Mouse (Mus musculus) common myeloid progenitor, adult 5-6 weeks (primary cell): ENCODE results near the gene Cux1. TPM values are rescaled to one million over a fixed set of nuclear protein-coding genes. Genes with fewer than 3 reads are reported as not detected.
"Not testable (repeated sequence)": the region's sequence is repeated elsewhere in the genome, so short reads cannot be mapped to it uniquely, and the experiment has no call there.

ENCODE experiments used
- ATAC-seq: replicated peaks from 2 replicates; pipeline ENCODE4 v1.8.0; 2016; ENCODE audit warnings: low read depth, mild to moderate bottlenecking, moderate TSS enrichment, inconsistent platforms; ENCODE audit not compliant: poor library complexity, severe bottlenecking
- total RNA-seq: library from RNA; stranded (forward); fragments of 200-1000, 187-1606 nt; gene quantifications from 2 replicates; pipeline ENCODE4 v1.2.3, GENCODE M21; 2017

Gene Cux1
- total RNA-seq, 1 experiment from 2014 or later, result 202 TPM

DNA sequence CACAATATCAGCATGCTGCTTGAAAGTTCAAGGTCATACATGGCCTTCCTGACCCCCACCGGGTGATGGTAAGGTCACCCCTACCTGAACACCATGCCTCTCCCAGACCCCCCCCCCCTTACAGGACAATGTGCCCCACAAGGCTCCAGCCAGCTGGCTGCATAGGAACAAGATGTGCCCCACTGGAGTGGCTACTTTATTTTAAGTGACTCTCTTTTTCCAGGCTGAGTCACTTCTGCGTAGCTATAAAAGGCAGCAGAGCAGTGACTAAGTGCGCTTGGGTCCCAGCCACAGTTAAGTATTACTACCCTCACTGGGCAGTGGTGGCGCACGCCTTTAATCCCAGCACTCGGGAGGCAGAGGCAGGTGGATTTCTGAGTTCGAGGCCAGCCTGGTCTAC lies 86.7 kb downstream of the Cux1 start:
- no peak for ATAC-seq

DNA sequence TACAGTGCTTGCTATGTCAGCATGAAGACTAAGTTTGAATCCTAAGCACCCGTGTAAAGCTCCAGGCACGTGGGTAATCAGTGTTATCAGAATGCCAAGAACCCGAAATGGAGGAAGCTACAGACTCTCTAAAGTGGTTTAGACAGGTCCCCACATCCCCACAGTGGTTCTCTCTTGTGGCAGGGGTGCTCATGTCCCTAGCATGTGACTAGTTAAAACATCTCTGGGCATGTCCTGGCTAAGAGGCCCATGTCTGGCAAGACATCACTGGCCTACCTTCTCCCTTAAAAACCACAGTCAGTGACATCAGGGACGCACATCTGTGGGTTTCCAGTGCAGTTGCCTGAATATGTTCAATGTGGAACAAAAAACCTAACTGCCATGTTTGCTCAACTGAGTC lies 87.5 kb downstream of the Cux1 start:
- ATAC-seq, result peak; percentile 43

DNA sequence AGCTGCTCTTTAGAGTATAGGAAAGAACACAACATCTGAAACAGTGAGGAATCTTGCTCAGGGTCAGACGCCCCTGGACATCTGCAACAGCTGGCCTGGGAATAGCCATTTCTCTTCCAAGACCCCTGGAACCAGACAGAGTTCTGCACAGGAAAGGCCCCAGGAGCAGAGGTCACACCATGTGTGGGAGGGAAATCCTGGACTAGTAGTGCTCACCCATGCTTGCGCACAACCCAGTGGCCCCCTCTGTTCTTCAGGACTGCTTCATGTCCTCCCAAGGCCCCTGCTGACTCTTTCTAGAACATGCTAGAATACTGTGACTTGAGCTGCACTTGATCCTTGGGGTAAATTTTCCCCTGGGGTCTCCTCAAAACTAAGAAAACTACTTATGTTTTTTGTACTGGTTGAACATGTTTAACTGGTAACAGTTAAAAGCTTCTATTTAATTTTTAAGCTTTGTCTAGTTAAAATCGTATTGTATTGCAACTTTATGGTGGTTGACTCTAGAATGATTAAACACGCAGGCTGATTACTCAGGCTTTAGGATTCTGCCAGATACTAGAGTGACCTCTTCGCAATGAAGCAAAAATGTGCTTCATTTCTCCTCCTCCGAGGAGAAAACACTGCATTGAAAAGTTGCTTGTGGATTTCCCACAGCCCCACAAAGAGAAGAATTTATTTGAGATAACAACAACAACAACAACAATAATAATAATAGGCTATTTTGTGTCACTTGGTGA lies 88.1 kb downstream of the Cux1 start:
- ATAC-seq, result no peak

DNA sequence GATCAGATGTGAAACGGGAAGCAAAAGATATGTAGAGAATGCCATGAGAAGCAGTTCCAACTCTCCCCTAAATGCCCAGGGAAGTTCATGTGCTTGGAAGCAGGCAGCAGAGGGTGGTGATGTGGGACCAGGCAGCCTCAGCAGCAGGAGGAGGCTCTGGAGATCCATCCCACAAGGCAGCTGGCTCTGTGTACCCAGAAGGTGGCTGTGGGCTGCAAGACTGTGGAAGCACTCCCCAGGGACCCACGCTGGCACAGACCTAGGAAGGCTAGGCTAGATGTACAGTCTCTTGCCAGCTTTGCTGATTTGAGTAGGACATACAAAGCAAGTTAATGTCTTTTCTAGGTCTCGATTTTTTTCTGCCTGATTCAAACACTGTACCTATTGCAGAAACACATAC lies 91.0 kb downstream of the Cux1 start:
- no peak for ATAC-seq

DNA sequence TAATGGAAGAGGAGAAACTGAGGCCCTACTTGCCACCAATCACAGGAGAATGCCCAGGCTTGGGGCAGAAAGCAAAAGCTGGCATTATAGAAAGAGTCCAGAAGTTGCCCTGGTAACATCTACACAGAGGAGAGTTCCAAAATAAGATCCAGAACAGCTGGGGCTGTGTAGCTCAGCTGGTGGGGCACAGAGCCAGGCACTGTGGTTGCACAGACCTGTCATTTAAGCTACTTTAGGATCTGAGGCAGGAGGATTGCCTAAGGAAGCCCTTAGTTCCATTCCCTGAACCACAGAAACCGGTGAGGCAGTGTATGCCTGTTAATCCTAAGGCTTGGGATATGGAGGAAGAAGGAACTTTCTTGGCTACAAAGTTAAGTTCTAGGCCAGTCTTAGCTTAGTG lies 92.1 kb downstream of the Cux1 start:
- no peak for ATAC-seq

DNA sequence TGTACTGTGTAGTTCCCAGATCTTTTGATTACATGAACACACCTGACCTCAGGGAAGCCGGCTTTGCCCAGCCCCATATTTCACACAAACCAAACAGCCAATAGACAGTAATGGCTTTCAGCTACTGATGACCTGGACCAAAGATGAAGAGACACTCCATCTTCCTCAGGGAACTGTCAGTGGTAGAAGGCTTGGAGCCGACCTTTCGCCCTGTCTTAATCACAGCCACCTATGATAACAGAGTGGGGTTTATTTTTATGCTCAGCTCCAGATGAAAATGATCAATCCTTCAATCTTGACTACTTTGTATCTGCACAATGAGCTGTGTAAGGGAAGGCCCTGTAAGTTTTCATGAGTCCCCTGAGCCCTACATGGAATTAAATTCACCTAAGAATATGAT lies 93.2 kb downstream of the Cux1 start:
- no peak for ATAC-seq

DNA sequence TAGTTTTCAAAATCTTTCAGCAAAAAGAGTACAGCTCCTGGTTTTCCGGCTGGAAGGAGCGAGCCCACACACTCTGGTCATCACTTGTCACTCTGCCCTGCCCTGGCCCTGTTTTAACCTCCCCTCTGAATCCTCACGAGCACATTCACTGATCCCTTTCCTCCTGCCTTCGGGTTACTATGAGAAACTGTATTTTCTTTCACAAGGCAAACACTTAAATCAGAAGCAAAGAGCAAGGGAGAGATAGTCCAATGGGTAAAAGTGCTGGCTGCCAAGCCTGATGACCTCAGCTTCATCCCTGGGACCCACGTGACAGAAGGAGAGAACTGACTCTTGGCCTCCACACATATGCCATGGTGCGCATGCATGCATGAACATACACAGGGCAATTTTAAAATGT lies 94.0 kb downstream of the Cux1 start:
- no peak for ATAC-seq

DNA sequence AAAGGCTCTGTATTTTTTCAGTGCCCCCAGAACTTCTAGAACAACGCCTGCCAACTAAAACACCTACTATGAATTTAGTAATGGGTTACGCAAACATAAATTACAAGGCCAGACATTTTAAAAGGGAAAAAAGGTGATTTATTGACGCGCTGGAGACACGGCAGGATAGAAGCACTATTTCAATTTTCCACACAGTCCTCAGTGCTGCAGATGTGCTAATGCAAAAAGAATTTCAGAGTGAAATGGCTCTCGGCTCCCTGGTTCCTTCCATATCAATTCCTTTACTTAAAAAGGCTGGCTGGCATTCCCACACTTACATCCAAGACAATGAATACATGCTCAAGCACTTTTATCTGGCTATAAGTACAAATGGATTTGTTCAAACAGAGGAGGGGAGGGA lies 94.4 kb downstream of the Cux1 start:
- ATAC-seq, result no peak

DNA sequence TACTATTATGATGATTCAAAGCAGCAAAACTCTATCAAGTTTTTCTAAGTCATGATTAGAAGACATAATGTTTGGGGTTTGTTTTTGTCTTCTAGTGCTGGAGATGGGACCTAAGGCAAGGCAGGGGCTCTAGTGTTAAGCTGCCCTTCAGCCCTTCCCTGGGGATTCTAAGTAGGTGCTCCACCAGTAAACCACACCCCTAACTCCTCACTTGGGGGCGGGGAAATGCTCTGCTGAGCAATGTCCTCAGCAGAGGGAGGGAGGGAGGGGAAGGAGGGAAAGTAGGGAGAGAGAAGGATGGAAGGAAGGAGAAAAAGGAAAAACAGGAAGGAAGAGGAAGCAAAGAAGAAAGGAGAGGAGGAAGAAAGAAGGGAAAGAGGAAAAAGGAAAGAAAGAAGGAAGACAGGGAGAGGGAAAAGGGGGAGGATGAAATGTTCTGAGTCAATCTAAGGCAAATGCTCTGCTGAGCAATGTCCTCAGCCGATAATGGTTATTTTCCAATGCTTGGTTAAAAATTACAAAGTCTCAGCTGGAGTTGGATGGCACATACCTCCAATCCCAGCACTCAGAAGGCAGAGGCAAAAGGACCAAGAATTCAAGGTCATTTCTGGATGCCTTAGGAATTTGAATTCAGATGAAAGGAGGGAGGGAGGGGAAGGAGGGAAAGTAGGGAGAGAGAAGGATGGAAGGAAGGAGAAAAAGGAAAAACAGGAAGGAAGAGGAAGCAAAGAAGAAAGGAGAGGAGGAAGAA lies 96.1 kb downstream of the Cux1 start:
- not testable (repeated sequence) for ATAC-seq

DNA sequence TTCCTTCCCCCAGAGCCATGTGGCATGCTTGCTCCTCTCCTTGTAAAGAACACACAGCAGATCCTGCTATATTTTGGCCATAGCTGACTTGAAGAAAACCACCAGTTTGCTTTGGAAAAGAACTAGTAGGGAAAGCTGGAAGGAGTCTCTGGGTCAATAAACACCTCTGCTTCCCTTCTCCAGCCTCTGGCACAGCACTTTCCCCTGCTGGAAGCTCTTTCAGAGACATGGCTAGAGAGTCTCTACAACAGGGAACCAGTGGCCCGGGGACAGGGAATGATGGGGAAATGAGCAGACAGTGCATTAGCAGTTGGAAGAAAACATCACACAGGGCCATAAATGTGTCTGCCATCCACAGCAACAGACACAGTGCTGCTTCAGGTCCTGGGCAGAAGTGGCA lies 98.0 kb downstream of the Cux1 start:
- ATAC-seq, result no peak

DNA sequence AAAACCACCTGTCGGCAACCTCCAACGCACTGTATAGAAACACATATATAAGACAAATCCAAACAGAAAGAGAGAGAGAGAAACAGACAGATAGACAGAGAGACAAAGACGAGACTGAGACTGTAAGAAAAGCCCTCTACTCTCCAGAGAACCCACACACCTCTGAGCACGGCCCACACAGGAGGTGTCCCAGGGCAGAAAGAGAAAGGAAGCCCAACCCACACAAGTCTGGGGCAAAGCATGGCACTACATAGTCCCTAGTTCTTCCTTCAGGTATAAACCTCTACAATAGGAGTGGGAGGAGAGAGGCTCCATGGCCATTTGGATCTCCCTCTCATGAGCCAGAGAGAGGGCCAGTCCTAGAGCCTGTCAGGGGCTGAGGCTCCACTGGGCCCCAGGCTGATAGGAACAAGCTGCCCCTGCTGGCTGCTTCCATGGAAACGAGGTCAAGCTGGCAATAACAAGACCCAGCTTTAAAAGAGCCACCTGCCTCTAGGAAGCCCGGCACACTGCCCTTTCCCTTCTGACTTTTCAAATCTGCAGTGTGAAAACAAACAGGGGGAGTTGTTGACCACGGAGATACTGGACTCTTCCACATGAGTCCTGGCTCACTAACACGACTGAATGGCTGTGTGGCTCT lies 99.8 kb downstream of the Cux1 start:
- ATAC-seq, result peak; percentile 42; the same call in 1 of the 2 replicates

DNA sequence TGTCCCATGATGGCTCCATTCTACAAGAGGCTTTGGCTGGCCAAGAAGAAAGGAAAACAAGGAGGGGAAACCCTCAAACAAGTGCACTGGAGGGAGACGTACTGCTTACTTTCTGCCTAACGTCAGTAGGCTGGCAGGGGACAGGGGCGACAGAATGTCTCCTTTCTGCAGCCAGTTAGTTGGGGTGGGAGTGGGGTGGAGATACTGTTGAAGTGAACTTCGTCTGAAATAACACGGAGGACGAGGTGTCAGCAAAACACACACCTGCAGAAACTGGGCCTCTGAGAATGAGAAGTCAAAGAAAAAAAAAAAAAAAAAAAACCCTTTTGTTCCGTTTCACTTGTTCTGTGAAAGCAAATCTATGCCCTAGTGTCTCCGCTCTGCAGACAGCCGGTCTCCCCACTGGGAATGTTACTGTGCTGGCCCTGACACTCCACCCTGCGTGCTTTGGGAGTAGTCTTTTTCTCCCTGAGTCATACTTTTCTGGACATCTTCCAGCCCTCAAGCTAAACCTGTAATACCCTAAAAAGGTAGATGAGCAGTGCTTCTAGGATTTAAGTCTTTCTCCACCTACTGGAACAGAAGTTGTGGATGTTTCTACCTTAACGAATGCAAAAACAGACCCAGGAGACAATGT lies 101.4 kb downstream of the Cux1 start:
- ATAC-seq, result no peak

DNA sequence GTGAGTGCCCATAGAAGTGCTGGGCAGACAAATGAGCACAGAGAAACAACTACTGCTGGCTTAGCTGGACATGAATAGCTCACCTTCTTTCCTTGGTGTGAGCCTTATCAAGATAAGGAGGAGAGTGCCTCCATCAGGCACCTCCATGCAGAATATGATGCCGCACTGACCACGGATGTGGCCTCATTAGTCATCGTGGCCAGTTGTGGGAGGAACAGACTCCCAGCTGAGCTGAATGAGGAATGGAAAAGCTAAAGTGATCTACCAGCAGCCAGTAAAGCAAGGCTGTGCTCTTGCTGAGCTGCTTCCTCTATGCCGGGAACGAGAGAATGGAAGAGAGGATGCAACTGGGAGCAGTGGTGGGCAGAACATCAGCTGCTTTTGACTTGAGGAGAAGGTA lies 101.9 kb downstream of the Cux1 start:
- ATAC-seq, result peak; percentile 50

DNA sequence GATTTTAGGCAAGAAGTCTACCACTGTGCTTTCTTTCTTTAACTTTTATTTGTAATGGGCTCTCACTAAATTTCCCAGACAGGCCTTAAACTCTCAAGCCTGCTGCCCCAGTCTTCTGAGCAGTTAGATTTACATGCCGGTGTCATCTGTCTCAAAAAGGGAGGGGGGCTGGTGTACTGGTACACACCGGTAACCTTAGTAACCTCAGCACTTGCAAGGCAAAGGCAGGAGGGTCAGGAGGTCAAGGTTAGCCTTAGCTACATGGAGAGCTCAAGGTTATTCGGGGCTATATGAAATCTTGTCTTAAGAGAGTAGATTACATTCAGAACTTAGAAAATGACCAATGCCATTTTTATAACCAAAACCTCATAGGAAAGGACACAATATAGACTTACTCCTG lies 102.4 kb downstream of the Cux1 start:
- ATAC-seq, result no peak

DNA sequence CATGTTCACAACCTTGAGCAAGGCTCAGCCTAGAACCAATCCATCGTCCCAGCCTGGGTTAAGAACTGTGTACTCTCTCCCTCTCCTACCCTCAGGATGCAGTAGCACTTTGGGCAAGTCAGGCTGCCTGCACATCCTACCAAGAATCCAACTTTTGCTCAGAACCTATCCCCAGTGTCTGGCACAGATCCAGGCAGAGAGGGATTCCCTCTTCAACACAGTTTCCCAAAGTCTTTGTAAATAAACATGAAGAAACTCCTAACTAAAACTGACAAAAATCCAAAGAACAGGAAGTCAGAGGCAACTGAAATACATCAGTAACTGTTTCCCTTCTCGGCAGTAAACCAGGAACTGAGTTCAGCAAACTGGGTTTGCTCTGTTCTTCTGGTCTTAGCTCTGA lies 103.2 kb downstream of the Cux1 start:
- ATAC-seq, result no peak; the same call in 1 of the 2 replicates

DNA sequence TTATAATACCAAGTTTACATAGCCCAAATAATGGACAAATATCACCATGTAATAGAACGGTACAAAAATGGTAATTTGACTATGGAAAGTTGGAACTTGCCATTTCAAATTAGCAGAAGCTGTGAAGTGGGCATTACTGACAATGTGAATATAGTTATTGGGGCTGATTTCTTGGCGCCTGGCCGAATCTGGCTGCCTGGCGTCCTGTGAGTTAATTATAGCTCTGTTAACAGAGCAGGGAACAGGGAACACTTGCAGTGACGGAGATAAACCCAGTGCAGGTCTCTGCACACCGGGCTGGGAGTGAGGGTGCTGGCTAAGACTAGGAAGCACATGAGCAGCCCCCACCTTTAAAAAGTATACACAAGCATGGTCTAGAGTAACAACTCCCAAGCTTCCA lies 104.7 kb downstream of the Cux1 start:
- ATAC-seq, result no peak

DNA sequence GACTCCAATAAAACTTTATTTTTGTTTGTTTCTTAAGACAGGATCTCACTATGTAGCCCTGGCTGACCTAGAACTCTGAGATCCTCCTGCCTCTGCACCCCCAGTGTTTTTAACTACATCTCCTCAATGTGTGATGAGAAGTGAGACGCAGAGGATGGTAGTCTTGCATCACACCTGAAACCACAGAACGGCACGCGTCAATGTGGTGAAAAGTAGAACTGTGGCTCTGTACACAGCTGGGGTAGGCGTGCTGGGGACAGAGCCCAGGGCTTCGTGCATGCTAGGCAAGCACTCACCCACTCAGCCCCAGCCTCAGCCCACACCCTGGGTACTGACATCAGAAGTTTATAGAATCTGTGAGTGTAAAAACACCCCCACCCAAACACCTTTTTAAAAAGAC lies 107.4 kb downstream of the Cux1 start:
- peak; percentile 35 for ATAC-seq

DNA sequence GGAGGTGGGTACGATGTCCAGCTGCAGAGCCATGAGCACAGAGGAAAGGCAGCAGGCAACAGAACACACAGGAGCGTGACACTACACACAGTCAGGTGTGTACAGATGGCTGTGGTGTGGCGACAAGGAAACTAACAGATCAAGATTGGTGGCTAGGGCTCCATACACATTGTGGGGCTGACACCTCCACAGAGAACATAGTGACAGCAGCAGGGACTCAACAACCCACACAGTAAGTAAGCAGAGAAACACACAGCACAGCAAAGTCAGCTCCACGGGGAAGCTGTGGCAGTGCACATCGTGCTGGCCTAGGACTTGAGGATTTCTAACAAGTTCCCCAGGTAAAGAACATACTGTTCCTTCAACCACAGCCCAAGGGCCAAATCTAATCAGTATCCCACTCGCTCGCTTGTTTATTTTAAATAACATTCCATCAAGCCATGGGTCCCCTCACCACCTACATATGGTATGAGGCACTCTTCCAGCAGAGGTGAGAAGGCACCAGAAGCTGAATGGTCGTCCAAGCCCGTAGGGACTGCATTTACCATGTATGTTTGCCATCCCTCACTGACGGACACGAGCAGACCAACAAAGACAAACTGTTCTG lies 108.3 kb downstream of the Cux1 start:
- ATAC-seq, result no peak

DNA sequence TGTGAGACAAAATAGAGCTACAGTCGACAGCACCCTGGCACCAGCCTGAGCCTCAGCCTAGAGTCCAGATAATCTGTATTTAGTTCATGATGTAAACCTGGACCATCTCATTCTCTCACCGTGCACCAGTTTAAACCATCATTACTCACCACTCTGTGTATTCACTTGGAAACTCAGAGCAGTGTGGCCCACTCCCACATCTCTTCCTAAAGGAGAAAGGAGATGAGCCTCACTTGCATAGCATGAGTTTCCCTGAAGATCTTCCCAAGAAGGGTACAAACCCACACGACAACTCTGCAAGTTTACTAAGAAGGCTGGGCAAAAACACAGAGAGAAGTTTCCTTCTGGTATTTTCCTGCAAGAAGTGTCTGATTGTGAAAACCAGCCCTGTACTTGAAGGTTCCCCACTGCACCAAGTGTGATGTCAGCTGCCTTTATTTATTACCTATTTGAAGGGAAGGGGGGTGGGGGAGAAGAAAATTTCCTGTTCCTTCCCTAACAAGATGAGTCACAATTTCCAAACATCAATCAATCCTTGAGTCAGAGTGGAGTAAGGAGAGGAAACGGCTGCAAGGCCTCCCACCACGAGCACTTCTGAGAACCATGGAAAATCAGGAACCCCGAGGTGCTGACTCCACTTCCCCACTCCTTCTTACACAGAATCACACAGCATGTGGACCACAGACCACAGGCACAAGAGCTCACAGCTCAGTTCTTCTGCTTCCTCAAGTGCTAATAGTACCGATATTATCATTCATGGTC lies 109.0 kb downstream of the Cux1 start:
- peak; percentile 89 for ATAC-seq

DNA sequence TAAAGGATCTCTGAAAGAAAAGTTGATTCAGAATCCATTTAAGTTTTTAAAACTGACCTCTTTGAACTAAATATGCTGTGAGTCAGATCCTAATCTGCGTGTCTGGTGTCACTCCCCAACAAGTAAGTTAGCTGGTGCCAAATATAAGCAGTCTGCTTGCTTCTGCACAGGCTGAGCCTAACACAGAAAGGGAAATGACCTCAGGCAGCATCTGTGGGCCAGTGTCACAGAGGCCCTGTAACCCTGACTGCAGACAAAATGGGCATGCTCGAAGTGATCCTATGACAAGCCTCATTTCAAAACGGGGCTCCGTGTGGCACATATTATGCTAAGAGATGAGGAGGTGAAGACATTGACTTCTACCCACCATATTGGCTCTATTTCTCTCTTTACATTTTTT lies 110.9 kb downstream of the Cux1 start:
- no peak for ATAC-seq
